Comparison of ENCODE assay signal across 15 mouse cellular contexts in the genomic region with DNA sequence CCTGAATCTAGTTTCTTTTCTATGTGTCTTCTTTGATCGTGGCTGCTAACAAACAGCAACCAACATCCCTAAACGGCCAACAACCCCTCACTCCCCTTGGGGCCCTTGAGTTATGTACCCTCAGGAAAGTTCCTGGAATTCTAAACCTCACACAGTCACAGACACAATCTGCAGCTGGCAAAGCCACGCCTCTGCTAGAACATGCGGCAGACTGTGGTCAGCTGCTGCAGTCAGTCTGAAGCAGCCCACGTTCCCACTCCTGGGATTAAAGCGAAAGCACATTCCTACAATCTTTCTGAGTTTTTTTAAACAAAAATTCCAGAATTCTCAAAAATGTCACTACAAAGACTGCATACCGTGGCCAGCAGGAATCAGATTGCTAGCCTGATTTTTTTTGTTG. TPM values are rescaled to one million over a fixed set of nuclear protein-coding genes. Genes with fewer than 3 reads are reported as not detected.
DNase-seq lines count a peak whose midpoint lies in the region; ATAC-seq and TF ChIP-seq lines count a peak whose summit lies in the region.
"Had no signal": no experiment of that assay in that cellular context is flagged by ENCODE, and none has a peak within 500 bp of the region (broad histone marks: within the 10 kb centered on the region; RNA-seq: fewer than 3 reads in every experiment).

No protein-coding gene starts in this region.

- H3K4me3 ChIP-seq in gastrocnemius, adult 2 months: no peak overlapping the region
- H3K4me3 ChIP-seq in kidney, postnatal 0 days (replicated peaks; ENCODE audit: low read depth, low read length): no peak overlapping the region
- H3K4me3 ChIP-seq in kidney, adult 2 months (ENCODE audit: insufficient read depth, low read depth, low read length): no peak overlapping the region
- H3K4me3 ChIP-seq in intestine, postnatal 0 days (ENCODE audit: low read depth, low read length): no peak overlapping the region
- H3K4me3 ChIP-seq: neural tube, embryonic 13.5 days had no signal

- no peak overlapping the region for H3K4me2 ChIP-seq in kidney, postnatal 0 days (ENCODE audit: low read length)
- H3K4me2 ChIP-seq in intestine, postnatal 0 days (replicated peaks; ENCODE audit: low read depth): no peak overlapping the region
- H3K4me2 ChIP-seq: neural tube, embryonic 13.5 days had no signal

- DNase-seq in gastrocnemius, adult 2 months: peak; percentile 44
- no peak for DNase-seq in gastrocnemius, adult 8-10 months (ENCODE audit: low spot score in 2 of 2)
- DNase-seq in kidney, postnatal 0 days (ENCODE audit: low spot score): peak; percentile 46
- no peak for DNase-seq in kidney, adult 2 months
- DNase-seq in Muller cell, postnatal 12 days (ENCODE audit: inconsistent ontology term): peak; percentile 43
- no peak for DNase-seq in cerebellum, adult 9-10 months
- DNase-seq in yolk sac, embryonic 10.5 days (ENCODE audit: low spot score): no peak
- DNase-seq: adrenal gland, adult 2 months; cerebellum, postnatal 25 days; kidney, adult 8-10 months had no signal

- peaks cover 52% of the 10 kb centered on the region for H3K36me3 ChIP-seq in kidney, postnatal 0 days (ENCODE audit: insufficient read depth, low read length)
- peaks cover 7% of the 10 kb centered on the region for H3K36me3 ChIP-seq in kidney, adult 2 months (ENCODE audit: control insufficient read depth, insufficient read depth, low read length)
- H3K36me3 ChIP-seq in intestine, postnatal 0 days (ENCODE audit: control insufficient read depth, insufficient read depth): peaks cover 64% of the 10 kb centered on the region

- WGBS in kidney, postnatal 0 days: 77% methylated on average over 7 of the region's 7 CpGs
- WGBS in kidney, adult 2 months: 63% methylated on average over 7 of the region's 7 CpGs
- 72% methylated on average over 7 of the region's 7 CpGs for WGBS in intestine, postnatal 0 days

- no peaks in the 10 kb centered on the region for H3K9me3 ChIP-seq in kidney, postnatal 0 days (replicated peaks; ENCODE audit: low read length)
- no peaks in the 10 kb centered on the region for H3K9me3 ChIP-seq in intestine, postnatal 0 days (ENCODE audit: control insufficient read depth)
- H3K9me3 ChIP-seq: neural tube, embryonic 13.5 days had no signal

- intact Hi-C loops in gastrocnemius, adult 2 months (cut with DNase I): no loop called here

- no peak for TF ChIP-seq CTCF in gastrocnemius, adult 2 months (IDR thresholded peaks at IDR 0.05)
- no peak for TF ChIP-seq CTCF in kidney, postnatal 0 days (IDR thresholded peaks at IDR 0.05; ENCODE audit: low read depth)
- no peak for TF ChIP-seq CTCF in kidney, adult 2 months (conservative IDR thresholded peaks at IDR 0.05; ENCODE audit: insufficient read depth, insufficient read length, low read depth, low read length)
- no peak for TF ChIP-seq CTCF in intestine, postnatal 0 days (IDR thresholded peaks at IDR 0.05; ENCODE audit: low read depth)

- no peaks in the 10 kb centered on the region for H3K4me1 ChIP-seq in kidney, postnatal 0 days (replicated peaks; ENCODE audit: insufficient read depth, low read length)
- H3K4me1 ChIP-seq in kidney, adult 2 months (ENCODE audit: control insufficient read depth, insufficient read depth, low read length): no peaks in the 10 kb centered on the region
- H3K4me1 ChIP-seq in intestine, postnatal 0 days (replicated peaks; ENCODE audit: control insufficient read depth, insufficient read depth, low read length): no peaks in the 10 kb centered on the region

- H3K27me3 ChIP-seq in kidney, postnatal 0 days (ENCODE audit: insufficient read depth, low read length): no peaks in the 10 kb centered on the region
- no peaks in the 10 kb centered on the region for H3K27me3 ChIP-seq in kidney, adult 2 months (replicated peaks; ENCODE audit: control insufficient read depth, insufficient read depth, low read length)
- no peaks in the 10 kb centered on the region for H3K27me3 ChIP-seq in intestine, postnatal 0 days (replicated peaks; ENCODE audit: control insufficient read depth, insufficient read depth, low read length)
- H3K27me3 ChIP-seq: neural tube, embryonic 13.5 days had no signal

- ATAC-seq in kidney, postnatal 0 days (replicated peaks; ENCODE audit: low FRiP score, low read depth): no peak
- ATAC-seq in intestine, postnatal 0 days: no peak
- ATAC-seq: forebrain, embryonic 14.5 days; midbrain, embryonic 16.5 days had no signal

- no peak overlapping the region for H3K9ac ChIP-seq in kidney, postnatal 0 days (ENCODE audit: low read depth, low read length)
- no peak overlapping the region for H3K9ac ChIP-seq in intestine, postnatal 0 days (ENCODE audit: low read depth, low read length)
- H3K9ac ChIP-seq: liver, embryonic 14.5 days; neural tube, embryonic 13.5 days had no signal

- peak overlapping the region; percentile 70 for H3K27ac ChIP-seq in gastrocnemius, adult 2 months
- H3K27ac ChIP-seq in kidney, postnatal 0 days: no peak overlapping the region
- no peak overlapping the region for H3K27ac ChIP-seq in kidney, adult 2 months (ENCODE audit: insufficient read depth, low read depth, low read length)
- H3K27ac ChIP-seq in intestine, postnatal 0 days (ENCODE audit: low read depth, low read length): peak overlapping the region; percentile 50; the same call in 1 of the 2 replicates
- H3K27ac ChIP-seq: liver, embryonic 14.5 days; neural tube, embryonic 13.5 days had no signal

- TF ChIP-seq POLR2A in kidney, adult 2 months (IDR thresholded peaks at IDR 0.05; ENCODE audit: low read depth, low read length): no peak

RNA-seq across cellular contexts. Expression of a gene that starts 7.0 kb away (rescaled TPM):
- 10 to 100 TPM; 62.9 to 80.8 TPM for total RNA-seq in gastrocnemius, adult 2 months (2021)
- 10 to 100 TPM; 74.5 to 83.0 (median 76.6) TPM for total RNA-seq in gastrocnemius, adult 8-10 months (2022)
- 133 and 136 TPM in 2 replicates for polyA plus RNA-seq in kidney, postnatal 0 days (2015; fragmentation: Nextera tagmentation; extraction: Ambion mirVana)
- 110 and 125 TPM in 2 replicates for polyA plus RNA-seq in kidney, adult 2 months (2012; rRNA removed)
- 132 and 134 TPM in 2 replicates for polyA plus RNA-seq in intestine, postnatal 0 days (2015; fragmentation: Nextera tagmentation; extraction: Ambion mirVana)

RNA-seq across cellular contexts. Expression of a gene that starts 14.3 kb away (rescaled TPM):
- total RNA-seq in gastrocnemius, adult 2 months (2021): 100 to 1,000 TPM; 158 to 193 TPM
- total RNA-seq in gastrocnemius, adult 8-10 months (2022): 100 to 1,000 TPM; 197 to 219 (median 208) TPM
- polyA plus RNA-seq in kidney, postnatal 0 days (2015; fragmentation: Nextera tagmentation; extraction: Ambion mirVana): 110 and 123 TPM in 2 replicates
- polyA plus RNA-seq in kidney, adult 2 months (2012; rRNA removed): 93.4 and 95.1 TPM in 2 replicates
- 48.6 and 50.8 TPM in 2 replicates for polyA plus RNA-seq in intestine, postnatal 0 days (2015; fragmentation: Nextera tagmentation; extraction: Ambion mirVana)

RNA-seq across cellular contexts. Expression of a gene that starts 50.9 kb away (rescaled TPM):
- total RNA-seq in gastrocnemius, adult 2 months (2021): 10 to 100 TPM; 27.1 to 31.9 TPM
- 10 to 100 TPM; 23.6 to 28.9 (median 24.8) TPM for total RNA-seq in gastrocnemius, adult 8-10 months (2022)
- polyA plus RNA-seq in kidney, postnatal 0 days (2015; fragmentation: Nextera tagmentation; extraction: Ambion mirVana): 129 and 135 TPM in 2 replicates
- 94.0 and 98.3 TPM in 2 replicates for polyA plus RNA-seq in kidney, adult 2 months (2012; rRNA removed)
- 110 and 115 TPM in 2 replicates for polyA plus RNA-seq in intestine, postnatal 0 days (2015; fragmentation: Nextera tagmentation; extraction: Ambion mirVana)

RNA-seq across cellular contexts. Expression of a gene that starts 51.2 kb away (rescaled TPM):
- 10 to 100 TPM; 88.3 to 90.9 TPM for total RNA-seq in gastrocnemius, adult 2 months (2021)
- total RNA-seq in gastrocnemius, adult 8-10 months (2022): 100 to 1,000 TPM in 1 of 4 experiments, 10 to 100 TPM in 3; 82.9 to 101 (median 85.3) TPM
- 143 and 163 TPM in 2 replicates for polyA plus RNA-seq in kidney, postnatal 0 days (2015; fragmentation: Nextera tagmentation; extraction: Ambion mirVana)
- polyA plus RNA-seq in kidney, adult 2 months (2012; rRNA removed): 60.4 and 74.9 TPM in 2 replicates
- polyA plus RNA-seq in intestine, postnatal 0 days (2015; fragmentation: Nextera tagmentation; extraction: Ambion mirVana): 133 and 139 TPM in 2 replicates

Comparison
In these comparisons a context has a peak if more than half of its experiments do, and no peak if none do; other contexts are left out.
1. DNase-seq: peak in gastrocnemius, adult 2 months (single experiment), kidney, postnatal 0 days (single experiment) and Muller cell, postnatal 12 days (single experiment); none in gastrocnemius, adult 8-10 months (0 of 2), kidney, adult 2 months (single experiment), cerebellum, adult 9-10 months (single experiment) and yolk sac, embryonic 10.5 days (single experiment).
2. H3K27ac ChIP-seq: peak in gastrocnemius, adult 2 months (single experiment) and intestine, postnatal 0 days (single experiment); none in kidney, postnatal 0 days (single experiment) and kidney, adult 2 months (single experiment).